Mouse (Mus musculus) spleen, embryonic (tissue): ENCODE measurements around the gene Slc22a23.

Source experiments
- CTCF ChIA-PET: fragments of 350-600 bp; sonication (Branson Sonifier 250); formaldehyde crosslinking; loops from one replicate; lab custom pipeline; 2022; lab: Charles Lee

Slc22a23 gene

GRCm38 (mm10) chr13:34270886-34271602 is 73.9 kb downstream of the Slc22a23 start:
- CTCF ChIA-PET: no interaction called here

GRCm38 (mm10) chr13:34269376-34269991 is 75.5 kb downstream of the Slc22a23 start:
- CTCF ChIA-PET: no interaction called here

- CTCF ChIA-PET: interaction anchor here (0.7 kb wide), 1 partner anchor 527 kb away, joined by 4 read pairs; no protein-coding TSS in a partner anchor
Observed at GRCm38 (mm10) chr13:34266942-34267660, 77.9 kb downstream of the Slc22a23 start.

GRCm38 (mm10) chr13:34266067-34266466 is 78.9 kb downstream of the Slc22a23 start:
- CTCF ChIA-PET: no interaction called here

GRCm38 (mm10) chr13:34265576-34265975 is 79.4 kb downstream of the Slc22a23 start:
- CTCF ChIA-PET: no interaction called here

- CTCF ChIA-PET: no interaction called here
Observed at GRCm38 (mm10) chr13:34265022-34265565, 79.9 kb downstream of the Slc22a23 start.

- CTCF ChIA-PET: no interaction called here
Observed at GRCm38 (mm10) chr13:34264508-34264907, 80.5 kb downstream of the Slc22a23 start.

GRCm38 (mm10) chr13:34258765-34259164 is 86.2 kb downstream of the Slc22a23 start:
- CTCF ChIA-PET: no interaction called here

GRCm38 (mm10) chr13:34257177-34257576 is 87.8 kb downstream of the Slc22a23 start:
- CTCF ChIA-PET: no interaction called here

GRCm38 (mm10) chr13:34256676-34257075 is 88.3 kb downstream of the Slc22a23 start:
- CTCF ChIA-PET: no interaction called here

GRCm38 (mm10) chr13:34255297-34255696 is 89.7 kb downstream of the Slc22a23 start:
- CTCF ChIA-PET: interaction anchor here (0.6 kb wide), 1 partner anchor 94 kb away, joined by 4 read pairs; no protein-coding TSS in a partner anchor

GRCm38 (mm10) chr13:34254691-34255090 is 90.3 kb downstream of the Slc22a23 start:
- CTCF ChIA-PET: no interaction called here

- CTCF ChIA-PET: no interaction called here
Observed at GRCm38 (mm10) chr13:34253736-34254135, 91.2 kb downstream of the Slc22a23 start.

- CTCF ChIA-PET: no interaction called here
Observed at GRCm38 (mm10) chr13:34248941-34249920, 95.8 kb downstream of the Slc22a23 start.

GRCm38 (mm10) chr13:34248107-34248506 is 96.9 kb downstream of the Slc22a23 start:
- CTCF ChIA-PET: no interaction called here

- CTCF ChIA-PET: interaction anchor here (0.7 kb wide), 1 partner anchor 35 kb away, joined by 6 read pairs; no protein-coding TSS in a partner anchor
Observed at GRCm38 (mm10) chr13:34246821-34247220, 98.2 kb downstream of the Slc22a23 start.

GRCm38 (mm10) chr13:34245216-34245615 is 99.8 kb downstream of the Slc22a23 start:
- CTCF ChIA-PET: no interaction called here

GRCm38 (mm10) chr13:34244186-34244585 is 100.8 kb downstream of the Slc22a23 start:
- CTCF ChIA-PET: no interaction called here

- CTCF ChIA-PET: no interaction called here
Observed at GRCm38 (mm10) chr13:34242211-34242610, 102.8 kb downstream of the Slc22a23 start.

- CTCF ChIA-PET: interaction anchor here (0.6 kb wide), 1 partner anchor 614 kb away, joined by 4 read pairs; no protein-coding TSS in a partner anchor
Observed at GRCm38 (mm10) chr13:34240087-34240428, 104.9 kb downstream of the Slc22a23 start.
